Mouse (Mus musculus): Measurements from ENCODE around the gene Rab8a. TPM values are rescaled to one million over a fixed set of nuclear protein-coding genes. Genes with fewer than 3 reads are reported as not detected.

The Rab8a gene
- polyA plus RNA-seq, 1 experiment from 2014 or later = 84.3 TPM

- no peaks in the 10 kb centered on the region for H3K9me3 ChIP-seq (ENCODE audit: control insufficient read depth, low read length)
- no peak overlapping the region for H3K9ac ChIP-seq (ENCODE audit: low read depth, low read length)
- WGBS = 88% methylated on average over 2 of the region's 2 CpGs
- no peak overlapping the region for H3K4me2 ChIP-seq (ENCODE audit: low read length)
- H3K4me1 ChIP-seq (ENCODE audit: control insufficient read depth, insufficient read depth, low read depth, low read length) = peaks cover 19% of the 10 kb centered on the region
- no peaks in the 10 kb centered on the region for H3K27me3 ChIP-seq (replicated peaks; ENCODE audit: control insufficient read depth, insufficient read depth, low read length)
- H3K36me3 ChIP-seq (ENCODE audit: control insufficient read depth, insufficient read depth, low read length) = 0 out of 2 replicates have a peak, but pooled peaks cover 4% of the 10 kb centered on the region
- ATAC-seq = no peak
- H3K4me3 ChIP-seq (ENCODE audit: low read length) = no peak overlapping the region
- H3K27ac ChIP-seq (ENCODE audit: low read depth, low read length) = no peak overlapping the region
These were observed 2.9 kb upstream of the Rab8a start for GRCm38 (mm10) chr8:72158096-72158495.

GRCm38 (mm10) chr8:72158726-72159125 lies 2.3 kb upstream of the Rab8a start:
- WGBS = 83% methylated on average over 3 of the region's 3 CpGs

GRCm38 (mm10) chr8:72160007-72160406 lies 993 bp upstream of the Rab8a start:
- ATAC-seq = no peak

More at GRCm38 (mm10) chr8:72158726-72159125, 2.3 kb upstream of the Rab8a start:
- no peak for ATAC-seq
- Histone ChIP-seq H3K4me1 (ENCODE audit: control insufficient read depth, insufficient read depth, low read depth, low read length) (peaks cover 19% of the 10 kb centered on the region), H3K9ac (ENCODE audit: low read depth, low read length) (no peak overlapping the region), H3K4me2 (ENCODE audit: low read length) (no peak overlapping the region), H3K4me3 (ENCODE audit: low read length) (no peak overlapping the region), H3K9me3 (ENCODE audit: control insufficient read depth, low read length) (no peaks in the 10 kb centered on the region), H3K27ac (ENCODE audit: low read depth, low read length) (no peak overlapping the region), H3K27me3 (replicated peaks; ENCODE audit: control insufficient read depth, insufficient read depth, low read length) (no peaks in the 10 kb centered on the region), H3K36me3 (ENCODE audit: control insufficient read depth, insufficient read depth, low read length) (no peaks in the 10 kb centered on the region)

GRCm38 (mm10) chr8:72162821-72163220 lies 1.8 kb downstream of the Rab8a start:
- H3K36me3 ChIP-seq (ENCODE audit: control insufficient read depth, insufficient read depth, low read length) = no peaks in the 10 kb centered on the region
- peaks cover 19% of the 10 kb centered on the region for H3K4me1 ChIP-seq (ENCODE audit: control insufficient read depth, insufficient read depth, low read depth, low read length)
- no peak for ATAC-seq
- H3K27ac ChIP-seq (ENCODE audit: low read depth, low read length) = no peak overlapping the region
- no peaks in the 10 kb centered on the region for H3K27me3 ChIP-seq (replicated peaks; ENCODE audit: control insufficient read depth, insufficient read depth, low read length)
- H3K9ac ChIP-seq (ENCODE audit: low read depth, low read length) = no peak overlapping the region
- H3K9me3 ChIP-seq (ENCODE audit: control insufficient read depth, low read length) = no peaks in the 10 kb centered on the region
- no peak overlapping the region; the same call in 1 of the 2 replicates for H3K4me2 ChIP-seq (ENCODE audit: low read length)
- no peak overlapping the region for H3K4me3 ChIP-seq (ENCODE audit: low read length)

More at GRCm38 (mm10) chr8:72160007-72160406, 993 bp upstream of the Rab8a start:
- no peaks in the 10 kb centered on the region for H3K27me3 ChIP-seq (replicated peaks; ENCODE audit: control insufficient read depth, insufficient read depth, low read length)
- peak overlapping the region; percentile 78 for H3K4me2 ChIP-seq (ENCODE audit: low read length)
- WGBS = 67% methylated on average over 3 of the region's 3 CpGs
- no peaks in the 10 kb centered on the region for H3K36me3 ChIP-seq (ENCODE audit: control insufficient read depth, insufficient read depth, low read length)
- no peaks in the 10 kb centered on the region for H3K9me3 ChIP-seq (ENCODE audit: control insufficient read depth, low read length)
- H3K4me1 ChIP-seq (ENCODE audit: control insufficient read depth, insufficient read depth, low read depth, low read length) = peaks cover 19% of the 10 kb centered on the region
- H3K27ac ChIP-seq (ENCODE audit: low read depth, low read length) = no peak overlapping the region
- H3K4me3 ChIP-seq (ENCODE audit: low read length) = peak overlapping the region; percentile 49
- H3K9ac ChIP-seq (ENCODE audit: low read depth, low read length) = peak overlapping the region; percentile 64

GRCm38 (mm10) chr8:72169098-72169668 lies 8.2 kb downstream of the Rab8a start:
- no peak overlapping the region for H3K27ac ChIP-seq (ENCODE audit: low read depth, low read length)
- peaks cover 43% of the 10 kb centered on the region for H3K36me3 ChIP-seq (ENCODE audit: control insufficient read depth, insufficient read depth, low read length)
- WGBS = 88% methylated on average over 3 of the region's 3 CpGs
- no peaks in the 10 kb centered on the region for H3K27me3 ChIP-seq (replicated peaks; ENCODE audit: control insufficient read depth, insufficient read depth, low read length)
- no peak for ATAC-seq
- no peaks in the 10 kb centered on the region for H3K9me3 ChIP-seq (ENCODE audit: control insufficient read depth, low read length)
- no peaks in the 10 kb centered on the region for H3K4me1 ChIP-seq (ENCODE audit: control insufficient read depth, insufficient read depth, low read depth, low read length)
- H3K4me3 ChIP-seq (ENCODE audit: low read length) = no peak overlapping the region
- H3K9ac ChIP-seq (ENCODE audit: low read depth, low read length) = no peak overlapping the region
- no peak overlapping the region for H3K4me2 ChIP-seq (ENCODE audit: low read length)

- Histone ChIP-seq H3K9ac (ENCODE audit: low read depth, low read length) (no peak overlapping the region), H3K4me2 (ENCODE audit: low read length) (no peak overlapping the region), H3K27ac (ENCODE audit: low read depth, low read length) (no peak overlapping the region), H3K36me3 (ENCODE audit: control insufficient read depth, insufficient read depth, low read length) (peaks cover 48% of the 10 kb centered on the region), H3K27me3 (replicated peaks; ENCODE audit: control insufficient read depth, insufficient read depth, low read length) (no peaks in the 10 kb centered on the region), H3K4me3 (ENCODE audit: low read length) (no peak overlapping the region), H3K4me1 (ENCODE audit: control insufficient read depth, insufficient read depth, low read depth, low read length) (no peaks in the 10 kb centered on the region), H3K9me3 (ENCODE audit: control insufficient read depth, low read length) (no peaks in the 10 kb centered on the region)
- 81% methylated on average over 3 of the region's 3 CpGs for WGBS
- no peak for ATAC-seq
These were observed 8.8 kb downstream of the Rab8a start for GRCm38 (mm10) chr8:72169681-72170249.

- H3K9me3 ChIP-seq (ENCODE audit: control insufficient read depth, low read length) = no peaks in the 10 kb centered on the region
- 65% methylated on average over 5 of the region's 5 CpGs for WGBS
- no peak overlapping the region for H3K27ac ChIP-seq (ENCODE audit: low read depth, low read length)
- no peak overlapping the region for H3K9ac ChIP-seq (ENCODE audit: low read depth, low read length)
- peaks cover 58% of the 10 kb centered on the region for H3K36me3 ChIP-seq (ENCODE audit: control insufficient read depth, insufficient read depth, low read length)
- no peaks in the 10 kb centered on the region for H3K27me3 ChIP-seq (replicated peaks; ENCODE audit: control insufficient read depth, insufficient read depth, low read length)
- peak; percentile 43 for ATAC-seq
- no peak overlapping the region for H3K4me3 ChIP-seq (ENCODE audit: low read length)
- H3K4me2 ChIP-seq (ENCODE audit: low read length) = no peak overlapping the region
- H3K4me1 ChIP-seq (ENCODE audit: control insufficient read depth, insufficient read depth, low read depth, low read length) = no peaks in the 10 kb centered on the region
These were observed 16.4 kb downstream of the Rab8a start for GRCm38 (mm10) chr8:72177346-72177925.

- Histone ChIP-seq H3K4me2 (ENCODE audit: low read length) (no peak overlapping the region), H3K36me3 (ENCODE audit: control insufficient read depth, insufficient read depth, low read length) (peaks cover 19% of the 10 kb centered on the region), H3K4me1 (ENCODE audit: control insufficient read depth, insufficient read depth, low read depth, low read length) (no peaks in the 10 kb centered on the region; the same call in 1 of the 2 replicates), H3K9ac (ENCODE audit: low read depth, low read length) (no peak overlapping the region), H3K27me3 (replicated peaks; ENCODE audit: control insufficient read depth, insufficient read depth, low read length) (no peaks in the 10 kb centered on the region), H3K27ac (ENCODE audit: low read depth, low read length) (no peak overlapping the region), H3K9me3 (ENCODE audit: control insufficient read depth, low read length) (no peaks in the 10 kb centered on the region), H3K4me3 (ENCODE audit: low read length) (no peak overlapping the region)
- ATAC-seq = peak; percentile 79
- WGBS = 43% methylated on average over 2 of the region's 2 CpGs
These were observed 22.7 kb downstream of the Rab8a start for GRCm38 (mm10) chr8:72183554-72184202.

- H3K27ac ChIP-seq (ENCODE audit: low read depth, low read length) = no peak overlapping the region
These were observed 26.9 kb downstream of the Rab8a start for GRCm38 (mm10) chr8:72187793-72188331.

More at GRCm38 (mm10) chr8:72187793-72188331, 26.9 kb downstream of the Rab8a start:
- Histone ChIP-seq H3K27me3 (replicated peaks; ENCODE audit: control insufficient read depth, insufficient read depth, low read length) (no peaks in the 10 kb centered on the region), H3K9ac (ENCODE audit: low read depth, low read length) (no peak overlapping the region), H3K4me3 (ENCODE audit: low read length) (no peak overlapping the region), H3K36me3 (ENCODE audit: control insufficient read depth, insufficient read depth, low read length) (no peaks in the 10 kb centered on the region), H3K4me2 (ENCODE audit: low read length) (no peak overlapping the region), H3K9me3 (ENCODE audit: control insufficient read depth, low read length) (no peaks in the 10 kb centered on the region), H3K4me1 (ENCODE audit: control insufficient read depth, insufficient read depth, low read depth, low read length) (no peaks in the 10 kb centered on the region; the same call in 1 of the 2 replicates)
- no peak for ATAC-seq
- 84% methylated on average over 2 of the region's 2 CpGs for WGBS
